Mouse (Mus musculus) embryonic fibroblast, embryonic 13.5 days (primary cell): ENCODE measurements around the gene Paqr3.

Experiments
- CTCF ChIP-seq: IDR thresholded peaks from 2 replicates; pipeline ENCODE4 v1.5.1; 2011; ENCODE audit warnings: mild to moderate bottlenecking, control low read depth, low read length, moderate library complexity, borderline replicate concordance; ENCODE audit not compliant: insufficient read depth
- POLR2A ChIP-seq: IDR thresholded peaks from 2 replicates; pipeline ENCODE4 v1.6.1; 2011; ENCODE audit warnings: low read depth, mild to moderate bottlenecking, control low read depth, low read length, moderate library complexity

DNA sequence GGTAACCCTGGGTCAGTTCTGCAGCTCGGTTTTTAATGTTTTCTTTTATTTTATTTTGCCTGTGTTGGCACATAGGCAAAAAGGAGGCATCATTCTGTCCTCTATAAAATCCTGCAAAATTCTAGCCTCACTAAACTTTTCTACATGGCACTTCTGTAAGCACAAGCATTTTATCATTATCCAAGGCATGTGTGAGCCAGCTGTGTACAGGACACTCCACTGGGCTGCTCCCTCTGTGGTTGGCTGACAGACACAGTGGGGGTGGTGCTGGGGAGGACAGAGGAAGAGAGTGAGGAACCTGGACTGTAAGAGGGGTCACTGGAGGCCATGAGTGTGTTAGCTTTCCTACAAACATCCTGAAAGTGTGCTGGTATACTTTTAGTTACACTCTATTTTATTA lies 49.4 kb downstream of the Paqr3 start:
- TF ChIP-seq CTCF (no peak), POLR2A (no peak)
